Comparison of ENCODE assay signal across 22 mouse cellular contexts in genomic region chr1:93237676-93238075, GRCm38 (mm10). TPM values are rescaled to one million over a fixed set of nuclear protein-coding genes. Genes with fewer than 3 reads are reported as not detected.
DNase-seq lines count a peak whose midpoint lies in the region; ATAC-seq and TF ChIP-seq lines count a peak whose summit lies in the region.
"Had no signal": no experiment of that assay in that cellular context is flagged by ENCODE, and none has a peak within 500 bp of the region (broad histone marks: within the 10 kb centered on the region; RNA-seq: fewer than 3 reads in every experiment).

No protein-coding gene starts in this region.

- H3K4me1 ChIP-seq in hindbrain, embryonic 14.5 days (replicated peaks; ENCODE audit: control insufficient read depth, insufficient read depth, low read length): peaks cover 14% of the 10 kb centered on the region; the same call in 1 of the 2 replicates
- peaks cover 29% of the 10 kb centered on the region for H3K4me1 ChIP-seq in hindbrain, embryonic 10.5 days (replicated peaks)
- peaks cover 20% of the 10 kb centered on the region; the same call in 1 of the 2 replicates for H3K4me1 ChIP-seq in lung, embryonic 16.5 days (replicated peaks; ENCODE audit: control insufficient read depth, insufficient read depth, low read length)
- H3K4me1 ChIP-seq in embryonic facial prominence, embryonic 10.5 days: peaks cover 46% of the 10 kb centered on the region
- peaks cover 44% of the 10 kb centered on the region for H3K4me1 ChIP-seq in limb, embryonic 14.5 days (ENCODE audit: control insufficient read depth, insufficient read depth, low read length)

- H3K36me3 ChIP-seq in hindbrain, embryonic 14.5 days (replicated peaks; ENCODE audit: control insufficient read depth, insufficient read depth): no peaks in the 10 kb centered on the region
- no peaks in the 10 kb centered on the region for H3K36me3 ChIP-seq in hindbrain, embryonic 10.5 days
- H3K36me3 ChIP-seq in lung, embryonic 16.5 days (ENCODE audit: control insufficient read depth, insufficient read depth, low read length): 0 out of 2 replicates have a peak, but pooled peaks cover 2% of the 10 kb centered on the region
- no peaks in the 10 kb centered on the region for H3K36me3 ChIP-seq in embryonic facial prominence, embryonic 10.5 days (replicated peaks)
- H3K36me3 ChIP-seq in limb, embryonic 14.5 days (ENCODE audit: control insufficient read depth, insufficient read depth, low read length): peaks cover 6% of the 10 kb centered on the region
- H3K36me3 ChIP-seq: G1E; hindbrain, embryonic 15.5 days; midbrain, embryonic 15.5 days had no signal

- H3K9me3 ChIP-seq in hindbrain, embryonic 14.5 days (ENCODE audit: control insufficient read depth, low read length): no peaks in the 10 kb centered on the region
- no peaks in the 10 kb centered on the region for H3K9me3 ChIP-seq in hindbrain, embryonic 10.5 days
- no peaks in the 10 kb centered on the region for H3K9me3 ChIP-seq in lung, embryonic 16.5 days (ENCODE audit: control insufficient read depth, low read length)
- H3K9me3 ChIP-seq in embryonic facial prominence, embryonic 10.5 days: no peaks in the 10 kb centered on the region
- H3K9me3 ChIP-seq in limb, embryonic 14.5 days (ENCODE audit: control insufficient read depth, low read length): no peaks in the 10 kb centered on the region
- H3K9me3 ChIP-seq: hindbrain, embryonic 15.5 days; midbrain, embryonic 15.5 days had no signal

- H3K27ac ChIP-seq in hindbrain, embryonic 14.5 days: no peak overlapping the region
- no peak overlapping the region for H3K27ac ChIP-seq in hindbrain, embryonic 10.5 days
- no peak overlapping the region for H3K27ac ChIP-seq in lung, embryonic 16.5 days (ENCODE audit: low read length)
- H3K27ac ChIP-seq in embryonic facial prominence, embryonic 10.5 days (replicated peaks): no peak overlapping the region
- no peak overlapping the region for H3K27ac ChIP-seq in limb, embryonic 14.5 days (replicated peaks; ENCODE audit: low read depth, low read length)
- H3K27ac ChIP-seq: hindbrain, embryonic 15.5 days; kidney, postnatal 0 days; midbrain, embryonic 15.5 days had no signal

- no peak for ATAC-seq in hindbrain, embryonic 14.5 days (ENCODE audit: low FRiP score)
- ATAC-seq in lung, embryonic 16.5 days (ENCODE audit: low read depth): no peak
- no peak for ATAC-seq in limb, embryonic 14.5 days (ENCODE audit: low FRiP score, low read depth)
- ATAC-seq: CD4-positive, CD25-positive, alpha-beta regulatory T cell, adult 4 months; forebrain, embryonic 16.5 days; intestine, embryonic 16.5 days; midbrain, embryonic 15.5 days had no signal

- H3K4me2 ChIP-seq in hindbrain, embryonic 14.5 days (replicated peaks): 0 out of 2 replicates have a peak overlapping the region, but pooled peaks have one; percentile 1
- H3K4me2 ChIP-seq in lung, embryonic 16.5 days (ENCODE audit: low read depth, low read length): peak overlapping the region; percentile 98; the same call in 1 of the 2 replicates
- H3K4me2 ChIP-seq in limb, embryonic 14.5 days (replicated peaks; ENCODE audit: low read depth, low read length, severe bottlenecking): peak overlapping the region; percentile 97
- H3K4me2 ChIP-seq: heart, embryonic 11.5 days; liver, embryonic 11.5 days; midbrain, embryonic 15.5 days had no signal

- H3K27me3 ChIP-seq in hindbrain, embryonic 14.5 days (ENCODE audit: control insufficient read depth, insufficient read depth, low read length): peaks cover 36% of the 10 kb centered on the region
- H3K27me3 ChIP-seq in hindbrain, embryonic 10.5 days (ENCODE audit: insufficient read depth, poor library complexity, severe bottlenecking): peaks cover 59% of the 10 kb centered on the region
- H3K27me3 ChIP-seq in lung, embryonic 16.5 days (ENCODE audit: control insufficient read depth, insufficient read depth, low read depth, low read length): no peaks in the 10 kb centered on the region
- peaks cover 53% of the 10 kb centered on the region for H3K27me3 ChIP-seq in embryonic facial prominence, embryonic 10.5 days (replicated peaks; ENCODE audit: low read depth, poor library complexity, severe bottlenecking)
- H3K27me3 ChIP-seq in limb, embryonic 14.5 days (ENCODE audit: control insufficient read depth, insufficient read depth, low read length): 0 out of 2 replicates have a peak, but pooled peaks cover 3% of the 10 kb centered on the region

- H3K4me3 ChIP-seq in hindbrain, embryonic 14.5 days (replicated peaks; ENCODE audit: low read length): no peak overlapping the region
- no peak overlapping the region for H3K4me3 ChIP-seq in hindbrain, embryonic 10.5 days
- no peak overlapping the region for H3K4me3 ChIP-seq in lung, embryonic 16.5 days (ENCODE audit: low read length)
- H3K4me3 ChIP-seq in embryonic facial prominence, embryonic 10.5 days: 0 out of 2 replicates have a peak overlapping the region, but pooled peaks have one; percentile 11
- H3K4me3 ChIP-seq in limb, embryonic 14.5 days (replicated peaks; ENCODE audit: low read length): peak overlapping the region; percentile 68
- H3K4me3 ChIP-seq: hindbrain, embryonic 15.5 days; midbrain, embryonic 15.5 days had no signal

- no peak for DNase-seq in hindbrain, embryonic 14.5 days (ENCODE audit: low spot score)
- no peak for DNase-seq in hindbrain, embryonic 10.5 days (ENCODE audit: low spot score)
- DNase-seq in lung, postnatal 36 days: no peak
- no peak for DNase-seq in embryonic facial prominence, embryonic 10.5 days (ENCODE audit: low spot score)
- DNase-seq in limb, embryonic 14.5 days (ENCODE audit: low spot score): no peak
- no peak for DNase-seq in right cerebral cortex, postnatal 10 days (ENCODE audit: low spot score in 2 of 2)
- DNase-seq: adrenal gland, postnatal 25 days; cerebellum, adult 11-12 months; heart, postnatal 14 days; lung, adult 2 months; right cerebral cortex, adult 18-20 months; thymus, postnatal 25 days had no signal

- WGBS in hindbrain, embryonic 14.5 days: 90% methylated on average over 10 of the region's 10 CpGs
- WGBS in hindbrain, embryonic 10.5 days: 89% methylated on average over 10 of the region's 10 CpGs
- 82% methylated on average over 10 of the region's 10 CpGs for WGBS in lung, embryonic 16.5 days
- WGBS in embryonic facial prominence, embryonic 10.5 days: 90% methylated on average over 10 of the region's 10 CpGs
- WGBS in limb, embryonic 14.5 days: 84% methylated on average over 10 of the region's 10 CpGs

- no peak overlapping the region for H3K9ac ChIP-seq in hindbrain, embryonic 14.5 days
- H3K9ac ChIP-seq in lung, embryonic 16.5 days (ENCODE audit: low read length): no peak overlapping the region
- H3K9ac ChIP-seq in limb, embryonic 14.5 days (ENCODE audit: low read depth, low read length, severe bottlenecking): peak overlapping the region; percentile 21; the same call in 1 of the 2 replicates
- H3K9ac ChIP-seq: hindbrain, embryonic 15.5 days; midbrain, embryonic 15.5 days had no signal

- no peak for TF ChIP-seq POLR2A in limb, embryonic 14.5 days (IDR thresholded peaks at IDR 0.05; ENCODE audit: borderline replicate concordance, extremely low read depth, insufficient read depth, insufficient read length)

RNA-seq across cellular contexts. Expression of gene Sned1, which starts 2.0 kb away (rescaled TPM):
- polyA plus RNA-seq in hindbrain, embryonic 14.5 days (2014; fragmentation: Nextera tagmentation; extraction: Ambion mirVana): 9.4 and 10.9 TPM in 2 replicates
- 3.4 and 3.5 TPM in 2 replicates for polyA plus RNA-seq in hindbrain, embryonic 10.5 days (2016; fragmentation: Nextera tagmentation; extraction: Ambion mirVana)
- 20.2 and 22.6 TPM in 2 replicates for polyA plus RNA-seq in lung, embryonic 16.5 days (2015; fragmentation: Nextera tagmentation; extraction: Ambion mirVana)
- 6.5 and 9.6 TPM in 2 replicates for polyA plus RNA-seq in embryonic facial prominence, embryonic 10.5 days (2016; fragmentation: Nextera tagmentation; extraction: Ambion mirVana)
- polyA plus RNA-seq in limb, embryonic 14.5 days (2012; rRNA removed): 52.0 and 65.8 TPM in 2 replicates
- 20.6 and 21.8 TPM in 2 replicates for polyA plus RNA-seq in limb, embryonic 14.5 days (2014; fragmentation: Nextera tagmentation; extraction: Ambion mirVana)
- polyA plus RNA-seq: G1E had no signal

Comparison
In these comparisons a context has a peak if more than half of its experiments do, and no peak if none do; other contexts are left out.
1. H3K4me2 ChIP-seq: peak in every context shown above with its lines; median percentile 98 in lung, embryonic 16.5 days; 97 in limb, embryonic 14.5 days; 1 in hindbrain, embryonic 14.5 days.
2. H3K4me3 ChIP-seq: peak in embryonic facial prominence, embryonic 10.5 days (single experiment) and limb, embryonic 14.5 days (single experiment); none in hindbrain, embryonic 14.5 days (single experiment), hindbrain, embryonic 10.5 days (single experiment) and lung, embryonic 16.5 days (single experiment).